Mouse (Mus musculus): Measurements from ENCODE around the gene Tmem11.

DNA sequence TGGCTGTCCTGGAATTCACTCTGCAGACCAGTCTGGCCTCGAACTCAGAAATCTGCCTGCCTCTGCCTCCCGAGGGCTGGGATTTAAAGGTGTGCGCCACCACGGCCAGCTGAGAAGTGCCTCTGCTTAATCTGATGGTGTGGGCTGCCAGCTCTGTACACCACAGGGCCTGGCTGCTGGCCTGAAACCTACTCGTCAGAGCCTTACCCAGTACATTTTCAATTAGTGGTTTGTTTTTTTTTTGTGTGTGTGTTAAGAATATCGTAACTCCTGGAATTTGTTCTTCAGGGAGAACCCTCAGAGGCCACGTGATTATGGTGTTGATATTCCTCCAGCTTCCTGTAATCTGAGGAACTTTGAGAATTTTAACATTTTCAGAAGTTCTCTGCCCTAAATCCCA, 22.9 kb upstream of the Tmem11 start:
- TF ChIP-seq CTCF (IDR thresholded peaks at IDR 0.05; ENCODE audit: low read depth, low read length): no peak
- no peak for TF ChIP-seq POLR2A (IDR thresholded peaks at IDR 0.05; ENCODE audit: borderline replicate concordance, low read depth, low read length)
